Mouse (Mus musculus) intestine, postnatal 0 days (tissue): ENCODE measurements around the gene Zbtb33. TPM values are rescaled to one million over a fixed set of nuclear protein-coding genes. Genes with fewer than 3 reads are reported as not detected.

Source experiments
- ATAC-seq: fragments of 200-750 bp; cut with Nextera tagmentation; 2 replicates; pipeline ENCODE4 v1.8.0; 2017; ENCODE audit warnings: mild to moderate bottlenecking, moderate TSS enrichment, moderate library complexity
- H3K27ac ChIP-seq: fragments of 300-500 bp; sonication (generic); 2 replicates; pipeline ENCODE4 v1.5.1; 2014; ENCODE audit warnings: mild to moderate bottlenecking, low read depth, low read length, moderate library complexity
- H3K27me3 ChIP-seq: fragments of 300-500 bp; sonication (generic); replicated peaks from 2 replicates; pipeline ENCODE4 v1.6.1; 2014; ENCODE audit warnings: low read length, mixed read lengths; ENCODE audit not compliant: control insufficient read depth, insufficient read depth
- H3K36me3 ChIP-seq: fragments of 300-500 bp; sonication (generic); 2 replicates; pipeline ENCODE4 v1.6.1; 2014; ENCODE audit warnings: mild to moderate bottlenecking, moderate library complexity; ENCODE audit not compliant: control insufficient read depth, insufficient read depth
- H3K4me1 ChIP-seq: fragments of 300-500 bp; sonication (generic); replicated peaks from 2 replicates; pipeline ENCODE4 v1.6.1; 2014; ENCODE audit warnings: antibody characterized with exemption, low read length, mixed read lengths; ENCODE audit not compliant: control insufficient read depth, insufficient read depth
- H3K4me2 ChIP-seq: fragments of 300-500 bp; sonication (generic); replicated peaks from 2 replicates; pipeline ENCODE4 v1.6.1; 2014; ENCODE audit warnings: low read depth, mild to moderate bottlenecking, moderate library complexity
- H3K4me3 ChIP-seq: fragments of 300-500 bp; sonication (generic); 2 replicates; pipeline ENCODE4 v1.5.1; 2014; ENCODE audit warnings: low read depth, low read length
- H3K9ac ChIP-seq: fragments of 300-500 bp; sonication (generic); 2 replicates; pipeline ENCODE4 v1.6.1; 2014; ENCODE audit warnings: mild to moderate bottlenecking, low read depth, low read length
- H3K9me3 ChIP-seq: fragments of 300-500 bp; sonication (generic); 2 replicates; pipeline ENCODE4 v1.6.1; 2016; ENCODE audit warnings: mixed run types; ENCODE audit not compliant: control insufficient read depth
- CTCF ChIP-seq: sonication (generic); IDR thresholded peaks from 2 replicates; pipeline ENCODE4 v1.5.1; 2016; ENCODE audit warnings: low read depth, mild to moderate bottlenecking, control low read depth, antibody characterized with exemption, moderate library complexity
- WGBS: fragments of 180-500 bp; shearing (Covaris S2); extraction: QIAGEN DNeasy Blood & Tissue Kit; methylation state at CpG from one replicate; pipeline ENCODE4 v1.1.7; 2014; 5-methylcytosine and 5-hydroxymethylcytosine counted together
- polyA plus RNA-seq: library from polyadenylated mRNA; unstranded; fragments of >200 nt; fragmentation: Nextera tagmentation; extraction: Ambion mirVana; gene quantifications from 2 replicates; pipeline ENCODE4 v1.2.1, GENCODE M21; 2015

Gene Zbtb33
- polyA plus RNA-seq, 1 experiment from 2014 or later = 2.7 TPM

GRCm38 (mm10) chrX:38180656-38181607 lies 8.7 kb upstream of the Zbtb33 start:
- TF ChIP-seq CTCF = no peak
- 0 out of 2 replicates have a peak, but pooled peaks have one; percentile 19 for ATAC-seq
- Histone ChIP-seq H3K27me3 (no peaks in the 10 kb centered on the region), H3K27ac (0 out of 2 replicates have a peak overlapping the region, but pooled peaks have one; percentile 4), H3K4me2 (peak overlapping the region; percentile 74), H3K9ac (no peak overlapping the region), H3K4me3 (peak overlapping the region; percentile 41), H3K36me3 (no peaks in the 10 kb centered on the region), H3K4me1 (no peaks in the 10 kb centered on the region), H3K9me3 (peaks cover 5% of the 10 kb centered on the region; the same call in 1 of the 2 replicates)
- whole genome bisulfite sequencing = 23% methylated on average over 38 of the region's 38 CpGs

GRCm38 (mm10) chrX:38181608-38182258 lies 7.9 kb upstream of the Zbtb33 start:
- Histone ChIP-seq H3K27ac (no peak overlapping the region), H3K27me3 (no peaks in the 10 kb centered on the region), H3K4me3 (peak overlapping the region; percentile 41; the same call in 1 of the 2 replicates), H3K36me3 (no peaks in the 10 kb centered on the region), H3K4me2 (peak overlapping the region; percentile 74), H3K9ac (no peak overlapping the region), H3K9me3 (peaks cover 5% of the 10 kb centered on the region; the same call in 1 of the 2 replicates), H3K4me1 (no peaks in the 10 kb centered on the region)
- peak; percentile 63 for TF ChIP-seq CTCF
- ATAC-seq = peak; percentile 78
- WGBS = 20% methylated on average over 13 of the region's 15 CpGs

- H3K9me3 ChIP-seq = no peaks in the 10 kb centered on the region
- H3K36me3 ChIP-seq = no peaks in the 10 kb centered on the region
- H3K27me3 ChIP-seq = no peaks in the 10 kb centered on the region
- ATAC-seq = no peak
- no peak overlapping the region for H3K27ac ChIP-seq
- H3K4me1 ChIP-seq = no peaks in the 10 kb centered on the region
- WGBS = 48% methylated on average over 2 of the region's 2 CpGs
- H3K4me3 ChIP-seq = no peak overlapping the region
- no peak for TF ChIP-seq CTCF
- no peak overlapping the region for H3K9ac ChIP-seq
- no peak overlapping the region for H3K4me2 ChIP-seq
These were observed 4.1 kb upstream of the Zbtb33 start for GRCm38 (mm10) chrX:38185520-38185919.

- ATAC-seq = no peak
- Histone ChIP-seq H3K27ac (peak overlapping the region; percentile 89; the same call in 1 of the 2 replicates), H3K27me3 (no peaks in the 10 kb centered on the region), H3K4me1 (no peaks in the 10 kb centered on the region), H3K4me2 (peak overlapping the region; percentile 61), H3K9ac (peak overlapping the region; percentile 79), H3K36me3 (no peaks in the 10 kb centered on the region), H3K9me3 (no peaks in the 10 kb centered on the region), H3K4me3 (peak overlapping the region; percentile 63)
- 35% methylated on average over 3 of the region's 3 CpGs for WGBS
- TF ChIP-seq CTCF = no peak
These were observed 818 bp downstream of the Zbtb33 start for GRCm38 (mm10) chrX:38190458-38190764.

- no peak overlapping the region for H3K27ac ChIP-seq
- no peak overlapping the region for H3K9ac ChIP-seq
- 85% methylated on average over 2 of the region's 2 CpGs for WGBS
- H3K9me3 ChIP-seq = no peaks in the 10 kb centered on the region
- no peaks in the 10 kb centered on the region for H3K4me1 ChIP-seq
- H3K4me3 ChIP-seq = no peak overlapping the region
- no peak for ATAC-seq
- no peaks in the 10 kb centered on the region for H3K36me3 ChIP-seq
- no peaks in the 10 kb centered on the region for H3K27me3 ChIP-seq
- TF ChIP-seq CTCF = no peak
- no peak overlapping the region for H3K4me2 ChIP-seq
These were observed 12.2 kb downstream of the Zbtb33 start for GRCm38 (mm10) chrX:38201816-38202215.

GRCm38 (mm10) chrX:38207392-38207791 lies 17.8 kb downstream of the Zbtb33 start:
- 59% methylated on average over 1 of the region's 1 CpGs for WGBS
- no peaks in the 10 kb centered on the region for H3K9me3 ChIP-seq
- no peak for TF ChIP-seq CTCF
- no peaks in the 10 kb centered on the region for H3K27me3 ChIP-seq
- H3K4me3 ChIP-seq = no peak overlapping the region
- no peak overlapping the region for H3K4me2 ChIP-seq
- ATAC-seq = no peak
- H3K4me1 ChIP-seq = no peaks in the 10 kb centered on the region
- H3K36me3 ChIP-seq = no peaks in the 10 kb centered on the region
- no peak overlapping the region for H3K9ac ChIP-seq
- H3K27ac ChIP-seq = no peak overlapping the region
